Mouse (Mus musculus) MEL (cell line): ENCODE results near the gene Tmem26. TPM values are rescaled to one million over a fixed set of nuclear protein-coding genes. Genes with fewer than 3 reads are reported as not detected.
"Not testable (repeated sequence)": the region's sequence is repeated elsewhere in the genome, so short reads cannot be mapped to it uniquely, and the experiment has no call there.

Experiments
- DNase-seq: peaks from one replicate; pipeline ENCODE4 v3.0.0; 2011; ENCODE audit warnings: low read depth, low spot score
- H3K27ac ChIP-seq: 2 replicates; pipeline ENCODE4 v1.5.1; 2012; ENCODE audit warnings: low read depth, mild to moderate bottlenecking, control low read depth, low read length, moderate library complexity; ENCODE audit not compliant: control insufficient read depth
- H3K27me3 ChIP-seq, 2 experiments: fragments of 150-350 bp in 1 of 2; sonication (generic) in 1 of 2; 2 replicates each; pipeline ENCODE4 v1.6.1; 2012; ENCODE audit warnings: low read length in 2 of 2, mild to moderate bottlenecking in 2 of 2, improper control_type of control experiment in 1 of 2, moderate library complexity in 1 of 2; ENCODE audit not compliant: insufficient read depth in 2 of 2, control insufficient read depth in 1 of 2
- H3K36me3 ChIP-seq, 2 experiments: 2 replicates each; pipeline ENCODE4 v1.6.1; 2012 to 2014; ENCODE audit warnings: low read length in 2 of 2, improper control_type of control experiment in 1 of 2, inconsistent platforms in 1 of 2, mild to moderate bottlenecking in 1 of 2; ENCODE audit not compliant: insufficient read depth in 2 of 2, control insufficient read depth in 1 of 2
- H3K4me1 ChIP-seq, 2 experiments: fragments of 150-350 bp in 1 of 2; sonication (generic) in 1 of 2; 2 replicates each; pipeline ENCODE4 v1.6.1; 2012; ENCODE audit warnings: low read length in 2 of 2, improper control_type of control experiment in 1 of 2, mild to moderate bottlenecking in 1 of 2; ENCODE audit not compliant: insufficient read depth in 2 of 2, control insufficient read depth in 1 of 2
- H3K4me3 ChIP-seq, 2 experiments: fragments of 150-350 bp in 1 of 2; sonication (generic) in 1 of 2; 2 replicates each; pipeline ENCODE4 v1.5.1; 2012; ENCODE audit warnings: low read depth in 2 of 2, low read length in 2 of 2, mild to moderate bottlenecking in 2 of 2, moderate library complexity in 2 of 2, control low read depth in 1 of 2, improper control_type of control experiment in 1 of 2; ENCODE audit not compliant: control insufficient read depth in 1 of 2, insufficient read depth in 1 of 2
- H3K79me2 ChIP-seq: 2 replicates; pipeline ENCODE4 v1.6.1; 2012; ENCODE audit warnings: mild to moderate bottlenecking, low read length, moderate library complexity; ENCODE audit not compliant: control insufficient read depth, poor library complexity, insufficient read depth
- H3K9ac ChIP-seq: 2 replicates; pipeline ENCODE4 v1.6.1; 2012; ENCODE audit warnings: low read depth, mild to moderate bottlenecking, control low read depth, low read length, moderate library complexity; ENCODE audit not compliant: control insufficient read depth, poor library complexity, severe bottlenecking
- H3K9me3 ChIP-seq: fragments of 150-350 bp; sonication (generic); replicated peaks from 2 replicates; pipeline ENCODE4 v1.6.1; 2012; ENCODE audit warnings: mild to moderate bottlenecking, low read length, improper control_type of control experiment, moderate library complexity; ENCODE audit not compliant: insufficient read depth
- ELF1 ChIP-seq: IDR thresholded peaks from 2 replicates; pipeline ENCODE4 v1.6.1; 2014; ENCODE audit warnings: low read depth, mild to moderate bottlenecking, inconsistent platforms, low read length, improper control_type of control experiment, moderate library complexity
- ETS1 ChIP-seq: IDR thresholded peaks from 2 replicates; pipeline ENCODE4 v1.6.1; 2012; ENCODE audit warnings: low read depth, mild to moderate bottlenecking, inconsistent platforms, low read length, improper control_type of control experiment, moderate library complexity
- GABPA ChIP-seq: IDR thresholded peaks from 2 replicates; pipeline ENCODE4 v1.6.1; 2012; ENCODE audit warnings: low read depth, mild to moderate bottlenecking, inconsistent platforms, low read length, improper control_type of control experiment, moderate library complexity
- MAX ChIP-seq: IDR thresholded peaks from 2 replicates; pipeline ENCODE4 v1.6.1; 2011; ENCODE audit warnings: low read length, improper control_type of control experiment
- MAZ ChIP-seq: IDR thresholded peaks from 2 replicates; pipeline ENCODE4 v1.6.1; 2012; ENCODE audit warnings: low read depth, mild to moderate bottlenecking, inconsistent platforms, low read length, improper control_type of control experiment
- NELFE ChIP-seq: IDR thresholded peaks from 2 replicates; pipeline ENCODE4 v1.6.1; 2011; ENCODE audit warnings: low read depth, low read length, improper control_type of control experiment
- POLR2AphosphoS2 ChIP-seq: IDR thresholded peaks from 2 replicates; pipeline ENCODE4 v1.6.1; 2011; ENCODE audit warnings: low read length, improper control_type of control experiment
- SIN3A ChIP-seq: IDR thresholded peaks from 2 replicates; pipeline ENCODE4 v1.6.1; 2012; ENCODE audit warnings: low read length, improper control_type of control experiment, inconsistent platforms
- USF2 ChIP-seq, 2 experiments: IDR thresholded peaks; 2 replicates each; pipeline ENCODE4 v1.6.1; 2011 to 2012; ENCODE audit warnings: improper control_type of control experiment in 2 of 2, low read length in 2 of 2, borderline replicate concordance in 1 of 2, inconsistent platforms in 1 of 2, low read depth in 1 of 2, mild to moderate bottlenecking in 1 of 2; ENCODE audit not compliant: insufficient read depth in 1 of 2
- ZC3H11A ChIP-seq: IDR thresholded peaks from 2 replicates; pipeline ENCODE4 v1.6.1; 2012; ENCODE audit warnings: low read depth, mild to moderate bottlenecking, inconsistent platforms, low read length, improper control_type of control experiment
- ZNF384 ChIP-seq: IDR thresholded peaks from 2 replicates; pipeline ENCODE4 v1.6.1; 2012; ENCODE audit warnings: low read depth, mild to moderate bottlenecking, inconsistent platforms, low read length, improper control_type of control experiment
- polyA plus RNA-seq, 2 experiments: library from polyadenylated mRNA; stranded (reverse) in 1 of 2; unstranded in 1 of 2; fragments of >175 nt in 1 of 2; fragments of >200 nt in 1 of 2; gene quantifications; 2 replicates each; pipeline versions ENCODE4 v1.2.1 to v1.2.4; 2012; ENCODE audit warnings: low replicate concordance in 2 of 2, low read depth in 1 of 2; ENCODE audit not compliant: insufficient read length in 2 of 2, insufficient read depth in 1 of 2, missing spikeins in 1 of 2
- total RNA-seq: library from RNA; depleted of rRNA; stranded (reverse); fragments of 300-350 nt; gene quantifications from 2 replicates; pipeline ENCODE4 v1.2.3, GENCODE M21; 2012

The Tmem26 gene
- total and polyA plus RNA-seq, 3 experiments = not detected

GRCm38 (mm10) chr10:68737391-68737790, 13.9 kb downstream of the Tmem26 start:
- Histone ChIP-seq H3K4me1 (no peaks in the 10 kb centered on the region), H3K4me3 (no peak overlapping the region), H3K36me3 (no peaks in the 10 kb centered on the region), H3K9me3 (no peaks in the 10 kb centered on the region), H3K27ac (no peak overlapping the region), H3K79me2 (no peaks in the 10 kb centered on the region), H3K27me3 (no peaks in the 10 kb centered on the region), H3K9ac (no peak overlapping the region)
- TF ChIP-seq GABPA (no peak), USF2 (IDR thresholded peaks at IDR 0.05; ENCODE audit: borderline replicate concordance in 1 of 2, insufficient read depth in 1 of 2, low read depth in 1 of 2, low read length in 2 of 2) (no peak)
- no peak for DNase-seq

GRCm38 (mm10) chr10:68738981-68739380, 15.5 kb downstream of the Tmem26 start:
- H3K9ac ChIP-seq, H3K9me3 ChIP-seq, DNase-seq, H3K79me2 ChIP-seq, H3K27me3 ChIP-seq, H3K27ac ChIP-seq, H3K36me3 ChIP-seq, H3K4me3 ChIP-seq, H3K4me1 ChIP-seq: not testable (repeated sequence)

GRCm38 (mm10) chr10:68740251-68740650, 16.8 kb downstream of the Tmem26 start:
- Histone ChIP-seq H3K27me3 (no peaks in the 10 kb centered on the region), H3K27ac (no peak overlapping the region), H3K36me3 (no peaks in the 10 kb centered on the region), H3K9me3 (no peaks in the 10 kb centered on the region), H3K4me3 (no peak overlapping the region), H3K79me2 (no peaks in the 10 kb centered on the region), H3K4me1 (no peaks in the 10 kb centered on the region), H3K9ac (no peak overlapping the region)
- TF ChIP-seq MAX (no peak), ETS1 (no peak), NELFE (no peak), ELF1 (no peak), MAZ (no peak), SIN3A (no peak), ZNF384 (no peak), POLR2AphosphoS2 (no peak), ZC3H11A (no peak)
- DNase-seq = no peak
